Mouse (Mus musculus) heart, postnatal 0 days (tissue): Measurements from ENCODE around the gene Wls.

Source experiments
- CTCF ChIP-seq: IDR thresholded peaks from 2 replicates; pipeline ENCODE4 v1.5.1; 2016; ENCODE audit warnings: antibody characterized with exemption, control low read depth, low read depth
- EP300 ChIP-seq: IDR thresholded peaks from 2 replicates; pipeline ENCODE4 v1.6.1; 2016; ENCODE audit warnings: antibody characterized with exemption, low read depth

DNA sequence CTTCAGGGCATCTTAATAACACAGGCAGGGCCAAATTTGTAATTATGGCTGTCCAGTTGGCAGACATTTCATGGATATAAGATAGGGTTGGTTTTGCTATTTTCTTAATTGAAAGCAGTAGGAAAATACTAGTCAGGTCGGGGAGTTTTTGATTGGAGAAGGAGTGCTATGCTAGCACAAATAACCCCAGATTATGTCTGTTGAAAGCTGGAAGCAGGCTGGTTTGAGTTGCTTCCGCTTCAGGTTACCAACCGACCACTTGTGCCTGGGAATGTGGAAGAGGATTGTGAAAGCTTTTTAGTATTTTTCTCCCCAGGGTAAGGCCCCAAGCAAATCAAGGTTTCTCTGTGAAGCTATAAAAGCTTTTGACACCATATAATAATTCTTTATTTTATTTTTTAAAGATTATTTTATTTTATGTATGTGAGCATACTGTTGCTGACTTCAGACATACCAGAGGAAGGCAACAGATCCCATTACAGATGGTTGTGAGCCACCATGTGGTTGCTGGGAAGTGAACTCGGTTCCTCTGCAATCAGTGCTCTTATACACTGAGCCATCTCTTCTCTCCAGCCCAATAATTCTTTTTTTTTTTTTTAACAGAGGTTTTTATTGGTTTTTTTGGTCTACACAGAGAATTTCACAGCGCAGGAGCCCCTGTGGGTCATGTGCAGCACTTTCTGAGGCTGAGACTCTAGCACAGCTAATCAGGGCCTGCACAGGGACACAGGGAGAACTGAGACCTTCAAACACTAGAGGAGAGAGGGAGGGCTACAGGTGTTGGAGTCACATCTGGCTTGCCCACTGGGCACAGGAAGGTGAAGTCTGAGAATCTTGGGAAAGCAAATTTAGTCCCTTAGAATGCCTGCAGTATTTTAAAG, 50.9 kb downstream of the Wls start:
- TF ChIP-seq CTCF (no peak), EP300 (no peak)
